Mouse (Mus musculus) liver, embryonic 16.5 days (tissue): ENCODE measurements at regions not wholly inside any gene's neighbourhood (a gene's known extent, or its start where the extent isn't known, plus 50 kb on each side); places are given as distances from the start of the nearest gene placed in this dataset.

ENCODE experiments used
- ATAC-seq: fragments of 200-750 bp; cut with Nextera tagmentation; 2 replicates; pipeline ENCODE4 v1.8.0; 2017; ENCODE audit warnings: low read depth, mild to moderate bottlenecking, moderate number of reproducible peaks, moderate library complexity
- H3K27ac ChIP-seq: fragments of 300-500 bp; sonication (generic); 2 replicates; pipeline ENCODE4 v1.5.1; 2014; ENCODE audit warnings: mild to moderate bottlenecking, low read length
- H3K27me3 ChIP-seq: fragments of 300-500 bp; sonication (generic); 2 replicates; pipeline ENCODE4 v1.6.1; 2014; ENCODE audit warnings: low read depth, low read length, mixed read lengths; ENCODE audit not compliant: control insufficient read depth, insufficient read depth
- H3K36me3 ChIP-seq: fragments of 300-500 bp; sonication (generic); 2 replicates; pipeline ENCODE4 v1.6.1; 2014; ENCODE audit warnings: mild to moderate bottlenecking; ENCODE audit not compliant: control insufficient read depth, insufficient read depth
- H3K4me1 ChIP-seq: fragments of 300-500 bp; sonication (generic); 2 replicates; pipeline ENCODE4 v1.6.1; 2014; ENCODE audit warnings: low read depth, low read length, mixed read lengths; ENCODE audit not compliant: control insufficient read depth
- H3K4me2 ChIP-seq: fragments of 300-500 bp; sonication (generic); 2 replicates; pipeline ENCODE4 v1.6.1; 2014; ENCODE audit warnings: low read depth, low read length, mixed read lengths
- H3K4me3 ChIP-seq: fragments of 300-500 bp; sonication (generic); 2 replicates; pipeline ENCODE4 v1.5.1; 2014; ENCODE audit warnings: low read depth, mild to moderate bottlenecking, low read length
- H3K9ac ChIP-seq: fragments of 300-500 bp; sonication (generic); 2 replicates; pipeline ENCODE4 v1.6.1; 2014; ENCODE audit warnings: low read depth, low read length
- H3K9me3 ChIP-seq: fragments of 300-500 bp; sonication (generic); replicated peaks from 2 replicates; pipeline ENCODE4 v1.6.1; 2016; ENCODE audit warnings: low read length; ENCODE audit not compliant: control insufficient read depth
- WGBS: fragments of 180-500 bp; shearing (Covaris S2); extraction: QIAGEN DNeasy Blood & Tissue Kit; methylation state at CpG from one replicate; pipeline ENCODE4 v1.1.7; 2014; ENCODE audit not compliant: insufficient replicate concordance; 5-methylcytosine and 5-hydroxymethylcytosine counted together

DNA sequence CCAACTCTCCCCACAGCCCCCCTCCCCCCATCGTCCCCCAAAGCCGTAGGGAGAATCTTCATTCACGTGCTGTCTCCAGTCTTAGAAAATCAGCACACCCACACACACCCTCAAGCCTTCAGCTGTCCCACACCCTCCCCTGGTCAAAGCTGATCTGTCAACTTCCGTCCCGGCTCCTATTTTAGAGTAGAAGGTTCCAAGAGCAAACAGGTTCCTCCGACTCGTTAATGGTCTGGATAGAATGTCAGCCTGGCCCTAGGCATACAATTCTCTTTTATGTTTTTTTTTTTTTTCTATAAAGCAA is 123.2 kb upstream of the Med13l start:
- no peak for ATAC-seq
- no peak overlapping the region for H3K4me2 ChIP-seq

GRCm38 (mm10) chr5:118438016-118438415 is 122.5 kb upstream of the Med13l start:
- Histone ChIP-seq H3K27me3 (peaks cover 44% of the 10 kb centered on the region), H3K27ac (no peak overlapping the region), H3K4me1 (peaks cover 5% of the 10 kb centered on the region; the same call in 1 of the 2 replicates), H3K4me3 (no peak overlapping the region), H3K4me2 (no peak overlapping the region), H3K36me3 (no peaks in the 10 kb centered on the region), H3K9ac (no peak overlapping the region), H3K9me3 (no peaks in the 10 kb centered on the region)
- 65% methylated on average over 6 of the region's 6 CpGs for WGBS
- no peak for ATAC-seq

More for the DNA sequence above, 123.2 kb upstream of the Med13l start:
- Histone ChIP-seq H3K27ac (no peak overlapping the region), H3K4me3 (no peak overlapping the region), H3K27me3 (peaks cover 48% of the 10 kb centered on the region), H3K9me3 (no peaks in the 10 kb centered on the region), H3K36me3 (no peaks in the 10 kb centered on the region), H3K9ac (no peak overlapping the region), H3K4me1 (peaks cover 5% of the 10 kb centered on the region; the same call in 1 of the 2 replicates)
- 46% methylated on average over 7 of the region's 7 CpGs for WGBS

- Histone ChIP-seq H3K4me2 (no peak overlapping the region), H3K4me3 (no peak overlapping the region), H3K9ac (no peak overlapping the region), H3K27me3 (peaks cover 7% of the 10 kb centered on the region), H3K36me3 (no peaks in the 10 kb centered on the region), H3K4me1 (peaks cover 8% of the 10 kb centered on the region), H3K9me3 (no peaks in the 10 kb centered on the region), H3K27ac (no peak overlapping the region)
- ATAC-seq, result no peak
- WGBS, result 53% methylated on average over 8 of the region's 8 CpGs
Observed at GRCm38 (mm10) chr5:118444538-118445251, 115.8 kb upstream of the Med13l start.

DNA sequence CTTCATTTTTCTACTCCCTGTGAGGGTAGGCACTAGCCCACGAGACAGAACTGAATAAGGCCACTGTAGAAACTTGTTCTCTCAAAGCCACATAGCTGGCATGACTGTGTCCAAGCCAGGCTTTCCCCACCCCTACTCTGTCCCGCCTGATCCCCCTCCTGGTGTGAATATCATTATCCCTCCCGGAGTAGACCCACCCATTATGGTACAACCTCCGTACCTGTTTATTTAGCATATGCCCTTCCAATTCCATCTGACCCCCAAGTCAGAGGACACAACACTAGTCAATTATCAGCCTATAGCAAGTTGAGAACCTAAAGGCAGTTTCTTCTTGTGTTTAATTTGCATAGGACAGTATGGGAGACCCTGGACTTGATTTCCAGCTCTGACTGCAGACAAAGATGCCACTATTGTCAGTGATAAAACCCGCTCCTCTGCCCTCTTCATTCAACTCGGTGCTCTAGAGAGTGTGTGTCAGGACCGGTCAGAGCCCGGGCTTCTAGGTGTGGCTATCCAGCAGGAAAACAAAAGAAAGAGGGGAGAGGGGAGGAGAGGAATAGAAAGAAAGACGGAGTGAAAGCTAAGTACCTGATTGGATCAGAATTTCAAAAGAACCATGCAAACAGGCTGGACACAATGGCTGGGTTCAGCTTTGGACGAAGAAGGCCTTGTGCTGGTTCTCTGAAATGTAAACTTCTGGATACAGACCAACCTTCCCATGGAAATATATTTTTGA is 115.1 kb upstream of the Med13l start:
- no peak overlapping the region for H3K4me3 ChIP-seq
- no peak overlapping the region for H3K27ac ChIP-seq
- H3K36me3 ChIP-seq, result no peaks in the 10 kb centered on the region
- H3K9ac ChIP-seq, result no peak overlapping the region
- H3K27me3 ChIP-seq, result peaks cover 7% of the 10 kb centered on the region
- 55% methylated on average over 10 of the region's 10 CpGs for WGBS
- H3K4me1 ChIP-seq, result peaks cover 8% of the 10 kb centered on the region
- H3K4me2 ChIP-seq, result no peak overlapping the region
- no peak for ATAC-seq
- H3K9me3 ChIP-seq, result no peaks in the 10 kb centered on the region

DNA sequence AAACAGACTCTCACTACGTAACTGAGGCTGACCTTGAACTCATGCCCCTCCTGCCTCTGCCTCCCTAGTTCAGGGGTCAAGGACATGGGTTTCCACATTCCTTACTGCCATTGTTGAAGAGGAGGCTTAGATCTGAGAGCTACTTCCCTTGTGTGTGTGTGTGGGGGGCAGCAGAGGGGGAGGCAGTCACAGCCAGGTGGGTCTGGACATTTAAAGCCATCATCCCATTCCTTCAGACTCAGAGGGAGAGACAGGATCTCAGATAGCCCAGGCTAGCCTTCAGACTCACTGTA is 114.5 kb upstream of the Med13l start:
- Histone ChIP-seq H3K9ac (no peak overlapping the region), H3K36me3 (no peaks in the 10 kb centered on the region), H3K27me3 (peaks cover 7% of the 10 kb centered on the region), H3K4me3 (no peak overlapping the region), H3K27ac (no peak overlapping the region), H3K4me2 (no peak overlapping the region), H3K9me3 (no peaks in the 10 kb centered on the region), H3K4me1 (peaks cover 8% of the 10 kb centered on the region)
- WGBS, result 79% methylated on average over 1 of the region's 1 CpGs
- no peak for ATAC-seq

DNA sequence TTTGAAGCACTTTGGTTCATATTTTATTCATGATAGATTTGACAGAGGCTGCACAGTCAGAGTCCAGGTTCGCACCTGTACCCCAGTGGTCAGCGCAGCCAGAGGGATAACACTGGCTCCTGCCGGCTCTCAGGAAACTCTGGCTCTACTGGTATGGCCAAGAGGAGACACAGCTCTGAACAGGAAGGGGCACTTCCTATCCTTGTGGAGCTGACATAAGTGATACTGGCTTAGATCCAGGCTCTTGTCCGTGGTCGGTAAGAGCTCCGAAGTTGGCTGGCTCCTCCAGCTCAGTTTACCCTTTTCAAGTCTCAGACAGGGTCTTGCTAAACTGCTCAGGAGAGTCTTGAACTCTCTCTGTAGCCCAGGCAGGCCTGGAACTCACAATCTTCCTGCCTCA is 113.6 kb upstream of the Med13l start:
- Histone ChIP-seq H3K27ac (no peak overlapping the region), H3K27me3 (peaks cover 7% of the 10 kb centered on the region), H3K4me2 (no peak overlapping the region), H3K9me3 (no peaks in the 10 kb centered on the region), H3K4me1 (peaks cover 10% of the 10 kb centered on the region), H3K9ac (no peak overlapping the region), H3K4me3 (no peak overlapping the region), H3K36me3 (no peaks in the 10 kb centered on the region)
- no peak for ATAC-seq
- WGBS, result 55% methylated on average over 6 of the region's 6 CpGs

- Histone ChIP-seq H3K36me3 (no peaks in the 10 kb centered on the region), H3K4me1 (peaks cover 15% of the 10 kb centered on the region), H3K9ac (no peak overlapping the region), H3K27ac (no peak overlapping the region), H3K4me2 (no peak overlapping the region), H3K9me3 (no peaks in the 10 kb centered on the region), H3K27me3 (peaks cover 7% of the 10 kb centered on the region), H3K4me3 (no peak overlapping the region)
- ATAC-seq, result no peak
- WGBS, result 67% methylated on average over 5 of the region's 5 CpGs
Observed at GRCm38 (mm10) chr5:118447366-118447765, 113.1 kb upstream of the Med13l start.

DNA sequence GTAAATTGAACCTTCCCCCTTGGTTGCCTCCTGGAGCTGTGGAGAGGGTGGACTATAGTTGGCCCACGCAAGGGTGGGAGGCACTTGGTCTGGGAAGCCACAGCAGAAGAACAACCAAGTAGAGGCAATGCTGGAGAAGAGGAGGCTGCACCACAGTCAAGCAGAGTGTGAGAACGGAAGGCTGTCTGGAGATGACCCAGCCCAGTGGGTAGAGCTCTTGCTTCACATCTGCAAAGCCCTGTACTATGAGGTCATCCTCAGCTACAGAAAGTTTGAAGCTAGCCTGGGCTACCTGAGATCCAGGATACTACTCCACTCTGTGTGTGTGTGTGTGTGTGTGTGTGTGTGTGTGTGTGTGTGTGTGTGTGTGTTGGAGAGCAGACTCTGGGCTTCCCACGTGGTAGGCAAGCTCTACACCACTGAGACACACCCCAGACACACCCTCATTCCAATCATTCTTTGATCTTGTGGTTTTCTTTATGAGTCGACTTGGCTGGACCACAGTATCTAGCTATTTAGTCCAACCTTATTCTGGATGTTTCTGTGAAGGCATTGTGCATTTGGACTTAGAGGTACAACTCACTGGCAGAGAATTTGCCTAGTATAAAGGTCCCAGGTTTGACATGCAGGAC is 111.5 kb upstream of the Med13l start:
- Histone ChIP-seq H3K36me3 (no peaks in the 10 kb centered on the region), H3K27ac (no peak overlapping the region), H3K27me3 (peaks cover 7% of the 10 kb centered on the region), H3K4me1 (peaks cover 16% of the 10 kb centered on the region), H3K4me2 (no peak overlapping the region), H3K9ac (no peak overlapping the region), H3K9me3 (no peaks in the 10 kb centered on the region), H3K4me3 (no peak overlapping the region)
- WGBS, result 39% methylated on average over 4 of the region's 4 CpGs
- peak; percentile 47 for ATAC-seq

DNA sequence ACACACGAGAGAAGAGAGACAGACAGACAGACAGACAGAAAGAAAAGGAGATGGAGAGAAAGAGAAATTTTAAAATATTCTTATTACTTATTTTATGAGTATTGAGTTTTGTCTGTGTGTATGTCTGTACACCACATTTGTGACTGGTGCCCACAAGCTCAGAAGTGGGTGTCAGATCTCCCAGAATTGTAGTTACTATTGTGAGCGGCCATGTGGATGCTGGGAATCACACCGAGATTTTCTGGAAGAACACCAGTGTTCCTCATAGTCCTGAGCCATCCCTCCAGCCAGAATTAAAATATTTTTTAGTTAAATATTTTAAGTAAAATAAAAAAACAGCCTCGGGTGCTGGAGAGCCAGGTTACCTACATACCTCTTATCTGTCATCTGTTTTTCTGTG is 110.6 kb upstream of the Med13l start:
- ATAC-seq, result no peak
- Histone ChIP-seq H3K4me2 (no peak overlapping the region), H3K27ac (no peak overlapping the region), H3K27me3 (peaks cover 4% of the 10 kb centered on the region), H3K4me3 (no peak overlapping the region), H3K9me3 (no peaks in the 10 kb centered on the region), H3K9ac (no peak overlapping the region), H3K36me3 (no peaks in the 10 kb centered on the region), H3K4me1 (peaks cover 16% of the 10 kb centered on the region)
- 63% methylated on average over 4 of the region's 4 CpGs for WGBS
